Mouse (Mus musculus): ENCODE measurements around the gene Hist1h3d.
"Not testable (repeated sequence)": the region's sequence is repeated elsewhere in the genome, so short reads cannot be mapped to it uniquely, and the experiment has no call there.

Hist1h3d gene

GRCm38 (mm10) chr13:23575271-23575851, at the start of gene Hist1h3d:
Gene Hist1h3d, plus strand, starts transcription at chr13:23575763.
- peak; percentile 72 for DNase-seq (ENCODE audit: low spot score)

- no peak for DNase-seq (ENCODE audit: low spot score)
Measured at GRCm38 (mm10) chr13:23525901-23526300, 49.7 kb upstream of the Hist1h3d start.

GRCm38 (mm10) chr13:23526312-23526711, 49.3 kb upstream of the Hist1h3d start:
- peak; percentile 96 for DNase-seq (ENCODE audit: low spot score)

GRCm38 (mm10) chr13:23529005-23529404, 46.6 kb upstream of the Hist1h3d start:
- DNase-seq (ENCODE audit: low spot score): no peak

GRCm38 (mm10) chr13:23529480-23530165, 45.9 kb upstream of the Hist1h3d start:
- no peak for DNase-seq (ENCODE audit: low spot score)

- DNase-seq (ENCODE audit: low spot score): peak; percentile 80
Measured at GRCm38 (mm10) chr13:23530181-23530900, 45.2 kb upstream of the Hist1h3d start.

GRCm38 (mm10) chr13:23530901-23531875, 44.4 kb upstream of the Hist1h3d start, which contains the start of gene Hist1h4h:
Gene Hist1h4h, plus strand, starts transcription at chr13:23531050.
- peak; percentile 98 for DNase-seq (ENCODE audit: low spot score)

GRCm38 (mm10) chr13:23532262-23533075, 43.1 kb upstream of the Hist1h3d start:
- no peak for DNase-seq (ENCODE audit: low spot score)

- DNase-seq (ENCODE audit: low spot score): peak; percentile 80
Measured at GRCm38 (mm10) chr13:23533560-23534367, 41.8 kb upstream of the Hist1h3d start, which contains the start of gene Hist1h2af. Gene Hist1h2af, plus strand, starts transcription at chr13:23533906.

- no peak for DNase-seq (ENCODE audit: low spot score)
Measured at GRCm38 (mm10) chr13:23534368-23535131, 41.0 kb upstream of the Hist1h3d start.

- DNase-seq (ENCODE audit: low spot score): peak; percentile 91
Measured at GRCm38 (mm10) chr13:23535137-23536075, 40.2 kb upstream of the Hist1h3d start, which contains the start of gene Hist1h3g. Gene Hist1h3g, plus strand, starts transcription at chr13:23535422.

GRCm38 (mm10) chr13:23536076-23536822, 39.3 kb upstream of the Hist1h3d start:
- no peak for DNase-seq (ENCODE audit: low spot score)

GRCm38 (mm10) chr13:23537006-23537710, 38.4 kb upstream of the Hist1h3d start:
- no peak for DNase-seq (ENCODE audit: low spot score)

- no peak for DNase-seq (ENCODE audit: low spot score)
Measured at GRCm38 (mm10) chr13:23538249-23538648, 37.3 kb upstream of the Hist1h3d start.

- DNase-seq (ENCODE audit: low spot score): not testable (repeated sequence)
Measured at GRCm38 (mm10) chr13:23539821-23540220, 35.7 kb upstream of the Hist1h3d start.

GRCm38 (mm10) chr13:23541497-23541896, 34.1 kb upstream of the Hist1h3d start:
- no peak for DNase-seq (ENCODE audit: low spot score)

All from layer of hippocampus, adult 11-12 months (tissue).